Mouse (Mus musculus): ENCODE measurements at regions not wholly inside any gene's neighbourhood (a gene's known extent, or its start where the extent isn't known, plus 50 kb on each side); places are given as distances from the start of the nearest gene placed in this dataset.

DNA sequence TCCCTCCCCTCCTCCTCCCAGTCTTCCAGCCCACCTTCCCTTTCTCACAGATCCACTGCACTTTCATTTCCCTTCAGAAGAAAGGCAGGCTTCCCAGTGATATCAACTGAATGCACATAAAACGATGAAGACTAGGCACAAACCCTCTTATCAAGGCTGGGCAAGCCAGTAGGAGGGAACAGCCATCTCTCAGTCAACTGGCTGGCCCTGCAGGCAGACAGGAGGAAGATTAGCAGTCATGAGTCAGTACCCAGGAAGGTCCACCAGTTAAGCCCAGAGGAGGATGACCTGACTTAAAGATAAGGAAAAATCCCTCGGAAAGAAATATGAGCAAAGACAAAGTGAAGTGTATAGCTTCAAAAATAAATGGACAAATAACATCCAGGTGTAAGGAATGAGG is 337.4 kb upstream of the Ube2e3 start:
- in situ Hi-C loops (cut with MboI; ENCODE audit: low sequenced_read_pairs in 2 of 2, unreplicated experiment in 2 of 2) = no loop called here
- no peaks in the 10 kb centered on the region for H3K36me3 ChIP-seq (ENCODE audit: control insufficient read depth, insufficient read depth, low read length, poor library complexity, severe bottlenecking)
- H3K27ac ChIP-seq (ENCODE audit: insufficient read depth, low read depth, low read length, poor library complexity, severe bottlenecking) = no peak overlapping the region
- no peak overlapping the region for H3K4me3 ChIP-seq (ENCODE audit: insufficient read depth in 1 of 2, low read depth in 1 of 2, low read length in 2 of 2, poor library complexity in 1 of 2, severe bottlenecking in 1 of 2)
- no peak overlapping the region for H3K9ac ChIP-seq (ENCODE audit: insufficient read depth, low read depth, low read length, poor library complexity, severe bottlenecking)
- DNase-seq (ENCODE audit: low read depth, low spot score) = no peak
- no peaks in the 10 kb centered on the region for H3K9me3 ChIP-seq (ENCODE audit: control insufficient read depth, insufficient read depth, low read depth, low read length)
- no peaks in the 10 kb centered on the region for H3K4me1 ChIP-seq (ENCODE audit: control insufficient read depth in 2 of 2, insufficient read depth in 2 of 2, low read length in 2 of 2, poor library complexity in 1 of 2)
- TF ChIP-seq ZC3H11A (IDR thresholded peaks at IDR 0.05; ENCODE audit: borderline replicate concordance, low read depth, low read length) (no peak), MAFK (IDR thresholded peaks at IDR 0.05; ENCODE audit: insufficient read depth, low read depth, low read length) (no peak), HCFC1 (IDR thresholded peaks at IDR 0.05; ENCODE audit: borderline replicate concordance, insufficient read depth, low read length) (no peak), CHD2 (IDR thresholded peaks at IDR 0.05; ENCODE audit: low read depth, low read length) (no peak), ZNF384 (IDR thresholded peaks at IDR 0.05; ENCODE audit: low read depth, low read length) (no peak)

DNA sequence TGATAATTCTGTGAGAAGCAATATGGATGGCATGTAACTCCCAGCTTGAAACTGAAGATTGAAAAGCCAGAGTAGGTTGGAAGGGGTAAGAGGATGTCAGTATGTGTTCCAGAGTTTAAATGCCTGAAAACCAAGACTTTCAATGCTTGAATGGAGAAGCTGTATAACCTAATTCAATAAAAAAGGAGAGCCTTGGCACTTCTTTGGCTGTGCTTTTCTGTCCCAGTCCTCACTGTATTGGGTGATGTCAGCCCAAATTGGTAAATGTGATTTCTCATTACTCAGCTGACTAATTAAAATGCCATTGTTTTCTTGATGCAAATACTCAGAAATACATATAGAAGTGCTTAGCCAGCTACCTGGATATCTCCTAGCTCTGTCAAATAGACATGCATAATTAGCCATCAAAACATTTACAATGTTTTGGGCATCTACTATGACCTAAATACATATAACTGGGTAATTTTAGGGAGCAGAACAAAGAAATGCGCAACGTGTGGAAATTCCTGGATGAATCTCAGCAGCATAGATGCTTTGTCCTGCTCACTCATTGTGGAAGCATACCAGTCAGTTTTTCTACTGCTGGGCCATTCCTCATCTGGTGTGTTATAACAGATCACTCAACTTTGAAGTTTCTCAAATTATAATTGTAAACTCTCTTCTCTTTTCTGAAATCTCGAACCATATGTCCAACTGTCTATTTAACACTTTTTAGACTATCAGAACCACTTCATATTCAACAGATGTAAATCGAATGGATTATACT is 347.5 kb upstream of the Ube2e3 start:
- TF ChIP-seq ZNF384 (IDR thresholded peaks at IDR 0.05; ENCODE audit: low read depth, low read length) = no peak
- TF ChIP-seq CHD2 (IDR thresholded peaks at IDR 0.05; ENCODE audit: low read depth, low read length) = no peak
- TF ChIP-seq MAFK (IDR thresholded peaks at IDR 0.05; ENCODE audit: insufficient read depth, low read depth, low read length) = no peak
- no peak for TF ChIP-seq HCFC1 (IDR thresholded peaks at IDR 0.05; ENCODE audit: borderline replicate concordance, insufficient read depth, low read length)
- TF ChIP-seq ZC3H11A (IDR thresholded peaks at IDR 0.05; ENCODE audit: borderline replicate concordance, low read depth, low read length) = no peak
- in situ Hi-C loops (cut with MboI; ENCODE audit: low sequenced_read_pairs in 2 of 2, unreplicated experiment in 2 of 2) = no loop called here

DNA sequence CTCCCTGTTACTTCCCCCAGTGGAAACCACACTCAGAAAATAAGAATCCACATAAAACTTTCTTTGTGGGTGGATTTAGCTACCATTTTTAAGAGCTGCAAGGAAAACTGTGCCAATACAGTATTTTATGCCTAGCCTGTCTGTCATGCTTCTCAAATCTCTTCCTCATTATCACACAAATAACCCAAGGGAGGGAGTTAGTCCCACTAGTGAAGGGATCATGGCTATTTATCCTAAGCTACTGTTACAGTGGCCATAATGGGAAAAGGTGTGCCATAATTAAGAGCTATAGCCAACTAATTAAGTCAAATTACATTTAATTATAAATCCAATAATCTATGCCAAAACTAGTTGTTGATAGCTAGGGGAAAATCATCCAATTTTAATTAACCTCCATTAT is 374.8 kb upstream of the Ube2e3 start:
- no peak overlapping the region for H3K4me3 ChIP-seq (ENCODE audit: insufficient read depth in 1 of 2, low read depth in 1 of 2, low read length in 2 of 2, poor library complexity in 1 of 2, severe bottlenecking in 1 of 2)
- no peak overlapping the region for H3K27ac ChIP-seq (ENCODE audit: insufficient read depth, low read depth, low read length, poor library complexity, severe bottlenecking)
- no peaks in the 10 kb centered on the region for H3K36me3 ChIP-seq (ENCODE audit: control insufficient read depth, insufficient read depth, low read length, poor library complexity, severe bottlenecking)
- no peak for DNase-seq (ENCODE audit: low read depth, low spot score)
- H3K9ac ChIP-seq (ENCODE audit: insufficient read depth, low read depth, low read length, poor library complexity, severe bottlenecking) = no peak overlapping the region
- TF ChIP-seq ZNF384 (IDR thresholded peaks at IDR 0.05; ENCODE audit: low read depth, low read length) (no peak), CHD2 (IDR thresholded peaks at IDR 0.05; ENCODE audit: low read depth, low read length) (no peak), ZC3H11A (IDR thresholded peaks at IDR 0.05; ENCODE audit: borderline replicate concordance, low read depth, low read length) (no peak), MAFK (IDR thresholded peaks at IDR 0.05; ENCODE audit: insufficient read depth, low read depth, low read length) (no peak), HCFC1 (IDR thresholded peaks at IDR 0.05; ENCODE audit: borderline replicate concordance, insufficient read depth, low read length) (no peak)
- in situ Hi-C loops (cut with MboI; ENCODE audit: low sequenced_read_pairs in 2 of 2, unreplicated experiment in 2 of 2) = no loop called here
- H3K4me1 ChIP-seq (ENCODE audit: control insufficient read depth in 2 of 2, insufficient read depth in 2 of 2, low read length in 2 of 2, poor library complexity in 1 of 2) = no peaks in the 10 kb centered on the region
- no peaks in the 10 kb centered on the region for H3K9me3 ChIP-seq (ENCODE audit: control insufficient read depth, insufficient read depth, low read depth, low read length)

More for the DNA sequence above, 347.5 kb upstream of the Ube2e3 start:
- Histone ChIP-seq H3K9me3 (ENCODE audit: control insufficient read depth, insufficient read depth, low read depth, low read length) (no peaks in the 10 kb centered on the region), H3K36me3 (ENCODE audit: control insufficient read depth, insufficient read depth, low read length, poor library complexity, severe bottlenecking) (no peaks in the 10 kb centered on the region), H3K4me1 (ENCODE audit: control insufficient read depth in 2 of 2, insufficient read depth in 2 of 2, low read length in 2 of 2, poor library complexity in 1 of 2) (no peaks in the 10 kb centered on the region), H3K4me3 (ENCODE audit: insufficient read depth in 1 of 2, low read depth in 1 of 2, low read length in 2 of 2, poor library complexity in 1 of 2, severe bottlenecking in 1 of 2) (no peak overlapping the region), H3K9ac (ENCODE audit: insufficient read depth, low read depth, low read length, poor library complexity, severe bottlenecking) (no peak overlapping the region), H3K27ac (ENCODE audit: insufficient read depth, low read depth, low read length, poor library complexity, severe bottlenecking) (no peak overlapping the region)
- no peak for DNase-seq (ENCODE audit: low read depth, low spot score)

DNA sequence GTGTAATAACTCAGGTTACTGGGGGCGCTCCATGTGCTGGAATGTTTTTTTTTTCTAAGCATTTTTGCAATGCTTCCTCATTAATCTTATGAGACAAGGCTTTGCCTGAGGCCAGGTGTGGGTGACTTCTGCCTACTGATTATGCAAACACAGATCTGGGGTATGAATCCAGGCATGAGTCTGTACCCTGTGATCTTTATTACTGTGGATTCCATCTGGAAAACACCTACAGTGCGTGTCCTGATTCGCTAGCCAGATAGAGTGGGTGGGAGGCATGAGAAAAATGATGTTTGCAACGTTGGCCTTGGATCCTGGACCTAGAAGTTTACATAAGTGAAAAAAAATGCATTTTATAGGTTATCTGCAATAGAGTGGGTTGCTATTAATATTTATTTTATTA is 387.9 kb upstream of the Ube2e3 start:
- TF ChIP-seq ZNF384 (IDR thresholded peaks at IDR 0.05; ENCODE audit: low read depth, low read length) = no peak
- no peak for TF ChIP-seq ZC3H11A (IDR thresholded peaks at IDR 0.05; ENCODE audit: borderline replicate concordance, low read depth, low read length)
- no peak for TF ChIP-seq HCFC1 (IDR thresholded peaks at IDR 0.05; ENCODE audit: borderline replicate concordance, insufficient read depth, low read length)
- no peak for TF ChIP-seq MAFK (IDR thresholded peaks at IDR 0.05; ENCODE audit: insufficient read depth, low read depth, low read length)
- TF ChIP-seq CHD2 (IDR thresholded peaks at IDR 0.05; ENCODE audit: low read depth, low read length) = no peak
- H3K9me3 ChIP-seq (ENCODE audit: control insufficient read depth, insufficient read depth, low read depth, low read length) = no peaks in the 10 kb centered on the region
- H3K4me3 ChIP-seq (ENCODE audit: insufficient read depth in 1 of 2, low read depth in 1 of 2, low read length in 2 of 2, poor library complexity in 1 of 2, severe bottlenecking in 1 of 2) = no peak overlapping the region
- no peak for DNase-seq (ENCODE audit: low read depth, low spot score)
- in situ Hi-C loops (cut with MboI; ENCODE audit: low sequenced_read_pairs in 2 of 2, unreplicated experiment in 2 of 2) = no loop called here
- no peaks in the 10 kb centered on the region for H3K36me3 ChIP-seq (ENCODE audit: control insufficient read depth, insufficient read depth, low read length, poor library complexity, severe bottlenecking)
- H3K9ac ChIP-seq (ENCODE audit: insufficient read depth, low read depth, low read length, poor library complexity, severe bottlenecking) = no peak overlapping the region
- no peaks in the 10 kb centered on the region for H3K4me1 ChIP-seq (ENCODE audit: control insufficient read depth in 2 of 2, insufficient read depth in 2 of 2, low read length in 2 of 2, poor library complexity in 1 of 2)
- H3K27ac ChIP-seq (ENCODE audit: insufficient read depth, low read depth, low read length, poor library complexity, severe bottlenecking) = no peak overlapping the region
